Comparison of ENCODE assay signal across 27 mouse cellular contexts in genomic region chr5:52147141-52147540, GRCm38 (mm10). TPM values are rescaled to one million over a fixed set of nuclear protein-coding genes. Genes with fewer than 3 reads are reported as not detected.
A peak's percentile ranks its signal among the peaks of the same experiment; 100 is the strongest.
DNase-seq lines count a peak whose midpoint lies in the region; ATAC-seq and TF ChIP-seq lines count a peak whose summit lies in the region.
"Had no signal": no experiment of that assay in that cellular context is flagged by ENCODE, and none has a peak within 500 bp of the region (broad histone marks: within the 10 kb centered on the region; RNA-seq: fewer than 3 reads in every experiment).

No protein-coding gene starts in this region.

- no peaks in the 10 kb centered on the region for H3K27me3 ChIP-seq in stomach, postnatal 0 days (ENCODE audit: control insufficient read depth, insufficient read depth, low read length)
- H3K27me3 ChIP-seq: embryonic facial prominence, embryonic 13.5 days; hindbrain, embryonic 13.5 days; limb, embryonic 12.5 days; midbrain, embryonic 13.5 days; neural tube, embryonic 13.5 days had no signal

- DNase-seq in layer of hippocampus, adult 2 months (ENCODE audit: low spot score in 2 of 2) = no peak
- DNase-seq in layer of hippocampus, adult 18-20 months (ENCODE audit: low spot score in 2 of 2) = no peak
- DNase-seq in NIH3T3 (ENCODE audit: low read depth) = peak; percentile 27
- DNase-seq in fibroblast of lung, adult 2 months (ENCODE audit: low read depth) = peak; percentile 36
- no peak for DNase-seq in stomach, postnatal 0 days (ENCODE audit: low spot score)
- DNase-seq in frontal cortex, adult 2 months (ENCODE audit: extremely low spot score in 1 of 2, low spot score in 1 of 2) = no peak
- DNase-seq in cerebellum, adult 9-11 months = no peak
- DNase-seq: adrenal gland, adult 8-10 months; B cell, adult 2 months; cerebellum, adult 8-10 months; cerebellum, postnatal 36 days; embryo, embryonic 11 days; gastrocnemius, postnatal 36 days; heart, postnatal 36 days; kidney, adult 8-10 months; thymus, postnatal 4 days had no signal

- peak overlapping the region; percentile 1; the same call in 1 of the 2 replicates for H3K27ac ChIP-seq in layer of hippocampus, adult 2 months
- no peak overlapping the region for H3K27ac ChIP-seq in stomach, postnatal 0 days (replicated peaks)
- H3K27ac ChIP-seq: embryonic facial prominence, embryonic 13.5 days; heart, embryonic 10.5 days; hindbrain, embryonic 13.5 days; kidney, postnatal 0 days; limb, embryonic 12.5 days; midbrain, embryonic 13.5 days; neural tube, embryonic 13.5 days had no signal

- TF ChIP-seq EP300 in stomach, postnatal 0 days (optimal IDR thresholded peaks at IDR 0.05) = peak; percentile 27

- no peaks in the 10 kb centered on the region for H3K9me3 ChIP-seq in stomach, postnatal 0 days (ENCODE audit: control insufficient read depth, low read length)
- H3K9me3 ChIP-seq: embryonic facial prominence, embryonic 13.5 days; heart, embryonic 10.5 days; hindbrain, embryonic 13.5 days; limb, embryonic 12.5 days; midbrain, embryonic 13.5 days; neural tube, embryonic 13.5 days had no signal

- no peak overlapping the region for H3K4me3 ChIP-seq in layer of hippocampus, adult 2 months
- H3K4me3 ChIP-seq in stomach, postnatal 0 days (ENCODE audit: low read depth, low read length) = no peak overlapping the region
- H3K4me3 ChIP-seq: embryonic facial prominence, embryonic 13.5 days; heart, embryonic 10.5 days; hindbrain, embryonic 13.5 days; limb, embryonic 12.5 days; midbrain, embryonic 13.5 days; neural tube, embryonic 13.5 days had no signal

- H3K36me3 ChIP-seq in stomach, postnatal 0 days (ENCODE audit: control insufficient read depth, insufficient read depth, low read length) = peaks cover 5% of the 10 kb centered on the region

- 18% methylated on average over 4 of the region's 4 CpGs for WGBS in stomach, postnatal 0 days

- H3K9ac ChIP-seq in stomach, postnatal 0 days (ENCODE audit: low read length) = no peak overlapping the region
- H3K9ac ChIP-seq: embryonic facial prominence, embryonic 13.5 days; hindbrain, embryonic 13.5 days; limb, embryonic 12.5 days; midbrain, embryonic 13.5 days; neural tube, embryonic 13.5 days had no signal

- H3K4me1 ChIP-seq in stomach, postnatal 0 days (replicated peaks; ENCODE audit: control insufficient read depth, insufficient read depth) = no peaks in the 10 kb centered on the region
- H3K4me1 ChIP-seq: embryonic facial prominence, embryonic 13.5 days; heart, embryonic 10.5 days; hindbrain, embryonic 13.5 days; limb, embryonic 12.5 days; midbrain, embryonic 13.5 days; neural tube, embryonic 13.5 days had no signal

- H3K4me2 ChIP-seq in stomach, postnatal 0 days (replicated peaks; ENCODE audit: low read depth) = no peak overlapping the region
- H3K4me2 ChIP-seq: embryonic facial prominence, embryonic 13.5 days; hindbrain, embryonic 13.5 days; limb, embryonic 12.5 days; liver, embryonic 11.5 days; midbrain, embryonic 13.5 days; neural tube, embryonic 13.5 days had no signal

- TF ChIP-seq CTCF in layer of hippocampus, adult 2 months (conservative IDR thresholded peaks at IDR 0.05) = no peak
- no peak for TF ChIP-seq CTCF in stomach, postnatal 0 days (IDR thresholded peaks at IDR 0.05; ENCODE audit: low read depth)

- ATAC-seq in stomach, postnatal 0 days (ENCODE audit: low FRiP score, low TSS enrichment) = no peak
- ATAC-seq: activated CD4-positive, CD25-positive, alpha-beta regulatory T cell, adult 4 months; forebrain, embryonic 16.5 days; intestine, embryonic 16.5 days; midbrain, embryonic 13.5 days had no signal

RNA-seq across cellular contexts. Expression of gene Dhx15, which starts 43.2 kb away (rescaled TPM):
- total RNA-seq in layer of hippocampus, adult 2 months (2021) = 100 to 1,000 TPM in 1 of 2 experiments, 10 to 100 TPM in 1; 96.1 to 101 TPM
- total RNA-seq in layer of hippocampus, adult 18-20 months (2021) = 10 to 100 TPM; 90.4 to 91.8 TPM
- polyA plus RNA-seq in stomach, postnatal 0 days (2015; fragmentation: Nextera tagmentation; extraction: Ambion mirVana) = 54.9 TPM in 2 replicates
- 92.1 and 98.2 TPM in 2 replicates for polyA plus RNA-seq in frontal cortex, adult 2 months (2012; rRNA removed)

Comparison
In these comparisons a context has a peak if more than half of its experiments do, and no peak if none do; other contexts are left out.
1. DNase-seq: peak in NIH3T3 (single experiment) and fibroblast of lung, adult 2 months (single experiment); none in layer of hippocampus, adult 2 months (0 of 2), layer of hippocampus, adult 18-20 months (0 of 2), stomach, postnatal 0 days (single experiment), frontal cortex, adult 2 months (0 of 2) and cerebellum, adult 9-11 months (single experiment).